Mouse (Mus musculus) MEL (cell line): Measurements from ENCODE around the gene Ar. TPM values are rescaled to one million over a fixed set of nuclear protein-coding genes. Genes with fewer than 3 reads are reported as not detected.

ENCODE experiments used
- DNase-seq: peaks from one replicate; pipeline ENCODE4 v3.0.0; 2011; ENCODE audit warnings: low read depth, low spot score
- H3K27ac ChIP-seq: 2 replicates; pipeline ENCODE4 v1.5.1; 2012; ENCODE audit warnings: low read depth, mild to moderate bottlenecking, control low read depth, low read length, moderate library complexity; ENCODE audit not compliant: control insufficient read depth
- H3K27me3 ChIP-seq, 2 experiments: fragments of 150-350 bp in 1 of 2; sonication (generic) in 1 of 2; 2 replicates each; pipeline ENCODE4 v1.6.1; 2012; ENCODE audit warnings: low read length in 2 of 2, mild to moderate bottlenecking in 2 of 2, improper control_type of control experiment in 1 of 2, moderate library complexity in 1 of 2; ENCODE audit not compliant: insufficient read depth in 2 of 2, control insufficient read depth in 1 of 2
- H3K36me3 ChIP-seq, 2 experiments: 2 replicates each; pipeline ENCODE4 v1.6.1; 2012 to 2014; ENCODE audit warnings: low read length in 2 of 2, improper control_type of control experiment in 1 of 2, inconsistent platforms in 1 of 2, mild to moderate bottlenecking in 1 of 2; ENCODE audit not compliant: insufficient read depth in 2 of 2, control insufficient read depth in 1 of 2
- H3K4me1 ChIP-seq, 2 experiments: fragments of 150-350 bp in 1 of 2; sonication (generic) in 1 of 2; 2 replicates each; pipeline ENCODE4 v1.6.1; 2012; ENCODE audit warnings: low read length in 2 of 2, improper control_type of control experiment in 1 of 2, mild to moderate bottlenecking in 1 of 2; ENCODE audit not compliant: insufficient read depth in 2 of 2, control insufficient read depth in 1 of 2
- H3K4me3 ChIP-seq, 2 experiments: fragments of 150-350 bp in 1 of 2; sonication (generic) in 1 of 2; 2 replicates each; pipeline ENCODE4 v1.5.1; 2012; ENCODE audit warnings: low read depth in 2 of 2, low read length in 2 of 2, mild to moderate bottlenecking in 2 of 2, moderate library complexity in 2 of 2, control low read depth in 1 of 2, improper control_type of control experiment in 1 of 2; ENCODE audit not compliant: control insufficient read depth in 1 of 2, insufficient read depth in 1 of 2
- H3K79me2 ChIP-seq: 2 replicates; pipeline ENCODE4 v1.6.1; 2012; ENCODE audit warnings: mild to moderate bottlenecking, low read length, moderate library complexity; ENCODE audit not compliant: control insufficient read depth, poor library complexity, insufficient read depth
- H3K9ac ChIP-seq: 2 replicates; pipeline ENCODE4 v1.6.1; 2012; ENCODE audit warnings: low read depth, mild to moderate bottlenecking, control low read depth, low read length, moderate library complexity; ENCODE audit not compliant: control insufficient read depth, poor library complexity, severe bottlenecking
- H3K9me3 ChIP-seq: fragments of 150-350 bp; sonication (generic); replicated peaks from 2 replicates; pipeline ENCODE4 v1.6.1; 2012; ENCODE audit warnings: mild to moderate bottlenecking, low read length, improper control_type of control experiment, moderate library complexity; ENCODE audit not compliant: insufficient read depth
- BHLHE40 ChIP-seq: IDR thresholded peaks from 2 replicates; pipeline ENCODE4 v1.6.1; 2012; ENCODE audit warnings: low read depth, mild to moderate bottlenecking, inconsistent platforms, low read length, improper control_type of control experiment, borderline replicate concordance
- CHD1 ChIP-seq: IDR thresholded peaks from 2 replicates; pipeline ENCODE4 v1.6.1; 2012; ENCODE audit warnings: low read depth, mild to moderate bottlenecking, inconsistent platforms, low read length, improper control_type of control experiment
- ELF1 ChIP-seq: IDR thresholded peaks from 2 replicates; pipeline ENCODE4 v1.6.1; 2014; ENCODE audit warnings: low read depth, mild to moderate bottlenecking, inconsistent platforms, low read length, improper control_type of control experiment, moderate library complexity
- EP300 ChIP-seq, 2 experiments: IDR thresholded peaks; 2 replicates each; pipeline ENCODE4 v1.6.1; 2011; ENCODE audit warnings: improper control_type of control experiment in 2 of 2, low read length in 2 of 2, low read depth in 1 of 2, mild to moderate bottlenecking in 1 of 2
- GABPA ChIP-seq: IDR thresholded peaks from 2 replicates; pipeline ENCODE4 v1.6.1; 2012; ENCODE audit warnings: low read depth, mild to moderate bottlenecking, inconsistent platforms, low read length, improper control_type of control experiment, moderate library complexity
- GATA1 ChIP-seq: IDR thresholded peaks from 2 replicates; pipeline ENCODE4 v1.6.1; 2011; ENCODE audit warnings: low read depth, low read length, improper control_type of control experiment
- MAFK ChIP-seq: IDR thresholded peaks from 2 replicates; pipeline ENCODE4 v1.6.1; 2011; ENCODE audit warnings: low read depth, mild to moderate bottlenecking, low read length, improper control_type of control experiment, borderline replicate concordance
- MAX ChIP-seq: IDR thresholded peaks from 2 replicates; pipeline ENCODE4 v1.6.1; 2011; ENCODE audit warnings: low read length, improper control_type of control experiment
- MEF2A ChIP-seq: IDR thresholded peaks from 2 replicates; pipeline ENCODE4 v1.6.1; 2014; ENCODE audit warnings: low read depth, mild to moderate bottlenecking, inconsistent platforms, low read length, improper control_type of control experiment; ENCODE audit not compliant: poor library complexity, insufficient replicate concordance, severe bottlenecking; ENCODE audit errors: extremely low read depth
- MYB ChIP-seq: IDR thresholded peaks from 2 replicates; pipeline ENCODE4 v1.6.1; 2011; ENCODE audit warnings: mild to moderate bottlenecking, low read depth, low read length, improper control_type of control experiment
- NRF1 ChIP-seq: IDR thresholded peaks from 2 replicates; pipeline ENCODE4 v1.6.1; 2014; ENCODE audit warnings: low read depth, mild to moderate bottlenecking, inconsistent platforms, low read length, improper control_type of control experiment, moderate library complexity; ENCODE audit not compliant: poor library complexity, insufficient read depth, severe bottlenecking
- POLR2A ChIP-seq, 2 experiments: IDR thresholded peaks; 2 replicates each; pipeline ENCODE4 v1.6.1; 2011 to 2012; ENCODE audit warnings: low read length in 2 of 2, mild to moderate bottlenecking in 2 of 2, control low read depth in 1 of 2, improper control_type of control experiment in 1 of 2, low read depth in 1 of 2, moderate library complexity in 1 of 2; ENCODE audit not compliant: control insufficient read depth in 1 of 2, insufficient read depth in 1 of 2, poor library complexity in 1 of 2
- RAD21 ChIP-seq: IDR thresholded peaks from 2 replicates; pipeline ENCODE4 v1.6.1; 2011; ENCODE audit warnings: mild to moderate bottlenecking, low read depth, low read length, improper control_type of control experiment
- RCOR1 ChIP-seq: IDR thresholded peaks from 2 replicates; pipeline ENCODE4 v1.6.1; 2012; ENCODE audit warnings: low read depth, mild to moderate bottlenecking, inconsistent platforms, low read length, improper control_type of control experiment
- SMC3 ChIP-seq: IDR thresholded peaks from 2 replicates; pipeline ENCODE4 v1.6.1; 2011; ENCODE audit warnings: low read depth, low read length, improper control_type of control experiment
- TCF12 ChIP-seq: IDR thresholded peaks from 2 replicates; pipeline ENCODE4 v1.6.1; 2014; ENCODE audit warnings: low read depth, mild to moderate bottlenecking, inconsistent platforms, low read length, improper control_type of control experiment, moderate library complexity
- ZC3H11A ChIP-seq: IDR thresholded peaks from 2 replicates; pipeline ENCODE4 v1.6.1; 2012; ENCODE audit warnings: low read depth, mild to moderate bottlenecking, inconsistent platforms, low read length, improper control_type of control experiment
- ZNF384 ChIP-seq: IDR thresholded peaks from 2 replicates; pipeline ENCODE4 v1.6.1; 2012; ENCODE audit warnings: low read depth, mild to moderate bottlenecking, inconsistent platforms, low read length, improper control_type of control experiment
- polyA plus RNA-seq, 2 experiments: library from polyadenylated mRNA; stranded (reverse) in 1 of 2; unstranded in 1 of 2; fragments of >175 nt in 1 of 2; fragments of >200 nt in 1 of 2; gene quantifications; 2 replicates each; pipeline versions ENCODE4 v1.2.1 to v1.2.4; 2012; ENCODE audit warnings: low replicate concordance in 2 of 2, low read depth in 1 of 2; ENCODE audit not compliant: insufficient read length in 2 of 2, insufficient read depth in 1 of 2, missing spikeins in 1 of 2
- total RNA-seq: library from RNA; depleted of rRNA; stranded (reverse); fragments of 300-350 nt; gene quantifications from 2 replicates; pipeline ENCODE4 v1.2.3, GENCODE M21; 2012

The Ar gene
- total and polyA plus RNA-seq, 3 experiments, result not detected

DNA sequence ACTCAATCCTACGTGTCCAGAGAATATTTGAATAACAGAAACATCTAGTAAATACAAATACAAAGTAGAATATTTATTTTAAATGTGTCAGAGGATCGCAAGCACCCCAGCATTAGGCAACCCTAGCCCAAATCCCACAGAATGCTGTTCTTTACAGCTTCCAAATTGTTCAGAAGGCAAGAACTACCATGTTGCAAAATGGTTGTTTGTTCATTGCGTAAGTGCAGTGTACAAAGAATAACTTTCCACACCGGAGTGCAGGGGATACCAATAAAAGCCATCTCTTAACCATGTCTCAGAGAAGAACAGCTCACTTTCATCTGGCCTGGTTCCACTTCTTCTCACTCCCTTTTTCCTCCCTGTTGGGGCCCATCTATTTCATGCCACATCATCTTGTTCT is 90.4 kb downstream of the Ar start:
- H3K4me1 ChIP-seq, result no peaks in the 10 kb centered on the region
- no peak overlapping the region for H3K27ac ChIP-seq
- H3K9ac ChIP-seq, result no peak overlapping the region
- no peak for TF ChIP-seq EP300 (IDR thresholded peaks at IDR 0.05; ENCODE audit: low read depth in 1 of 2, low read length in 2 of 2)
- no peak for TF ChIP-seq GATA1
- no peak for TF ChIP-seq ELF1
- TF ChIP-seq CHD1, result no peak
- TF ChIP-seq BHLHE40, result no peak
- no peak for TF ChIP-seq GABPA
- TF ChIP-seq SMC3, result no peak
- TF ChIP-seq NRF1, result no peak
- TF ChIP-seq MAFK, result no peak
- TF ChIP-seq ZNF384, result no peak
- no peak for TF ChIP-seq ZC3H11A
- no peak for TF ChIP-seq MEF2A
- no peak for TF ChIP-seq POLR2A (IDR thresholded peaks at IDR 0.05; ENCODE audit: control insufficient read depth in 1 of 2, insufficient read depth in 1 of 2, low read depth in 1 of 2, low read length in 2 of 2, poor library complexity in 1 of 2)
- no peak for TF ChIP-seq MAX
- TF ChIP-seq RAD21, result no peak
- no peaks in the 10 kb centered on the region for H3K9me3 ChIP-seq
- H3K4me3 ChIP-seq, result no peak overlapping the region
- H3K79me2 ChIP-seq, result no peaks in the 10 kb centered on the region
- no peaks in the 10 kb centered on the region for H3K36me3 ChIP-seq
- H3K27me3 ChIP-seq, result no peaks in the 10 kb centered on the region
- DNase-seq, result no peak

DNA sequence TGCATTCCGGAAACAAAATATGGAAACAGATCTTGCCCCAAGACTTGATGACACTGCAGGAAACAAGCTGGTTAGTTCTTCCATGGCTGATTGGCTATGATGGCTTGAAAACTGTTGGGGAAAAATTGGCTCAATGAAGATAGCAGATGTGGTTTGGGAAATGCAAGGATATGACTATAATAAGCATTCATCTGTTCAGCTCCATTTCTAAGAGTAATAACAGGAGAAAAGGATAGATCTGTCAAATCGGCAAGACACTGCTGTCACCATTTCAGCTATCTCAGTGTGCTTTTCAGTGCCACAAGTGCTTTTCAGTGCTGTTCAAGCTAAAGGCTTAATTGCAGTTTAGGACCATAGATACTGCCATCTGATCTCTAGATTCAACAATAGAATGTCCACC is 96.5 kb downstream of the Ar start:
- H3K9ac ChIP-seq, result no peak overlapping the region
- H3K27me3 ChIP-seq, result no peaks in the 10 kb centered on the region
- H3K9me3 ChIP-seq, result no peaks in the 10 kb centered on the region
- no peak for DNase-seq
- no peak overlapping the region for H3K27ac ChIP-seq
- no peaks in the 10 kb centered on the region for H3K4me1 ChIP-seq
- H3K36me3 ChIP-seq, result no peaks in the 10 kb centered on the region
- no peaks in the 10 kb centered on the region for H3K79me2 ChIP-seq
- H3K4me3 ChIP-seq, result no peak overlapping the region
- TF ChIP-seq MAFK, result no peak
- no peak for TF ChIP-seq RCOR1
- TF ChIP-seq TCF12, result no peak

DNA sequence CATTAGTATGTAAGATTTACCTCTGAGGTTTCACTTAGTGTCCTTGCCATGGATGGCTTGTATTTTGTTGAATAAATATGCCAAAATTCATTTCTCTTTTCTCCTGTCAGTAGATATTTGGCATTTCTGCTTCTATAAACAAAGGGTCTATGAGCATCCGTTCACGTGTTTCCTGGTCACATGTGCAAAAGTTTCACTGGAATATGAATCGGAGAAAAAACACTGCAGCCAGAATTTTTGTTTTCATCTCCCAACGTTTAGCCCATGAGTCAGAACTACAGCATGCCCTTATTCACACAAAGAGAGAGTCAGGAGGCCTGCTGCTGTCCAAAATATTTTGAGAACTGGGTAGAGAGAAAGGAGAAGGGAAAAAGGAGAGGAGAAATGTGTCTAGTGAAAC is 99.8 kb downstream of the Ar start:
- TF ChIP-seq MYB, result no peak
- TF ChIP-seq NRF1, result no peak
- Histone ChIP-seq H3K4me3 (no peak overlapping the region), H3K9ac (no peak overlapping the region), H3K27ac (no peak overlapping the region), H3K36me3 (no peaks in the 10 kb centered on the region), H3K79me2 (no peaks in the 10 kb centered on the region), H3K27me3 (no peaks in the 10 kb centered on the region), H3K4me1 (no peaks in the 10 kb centered on the region), H3K9me3 (no peaks in the 10 kb centered on the region)
- no peak for DNase-seq
